Mouse (Mus musculus): ENCODE results near the gene Ppt2. TPM values are rescaled to one million over a fixed set of nuclear protein-coding genes. Genes with fewer than 3 reads are reported as not detected.

The Ppt2 gene
- total RNA-seq, 2 experiments from 2014 or later = 42.4 to 48.4 TPM

Other genes with a start within 250 kb of the Ppt2 start
- gene BC051142, start 229.7 kb downstream of the Ppt2 start, total RNA-seq (2021) = 1 to 10 TPM; 3.3 to 4.0 TPM
- not detected for gene Btnl4, start 151.2 kb downstream of the Ppt2 start, total RNA-seq (2021)
- gene Btnl6, start 111.2 kb downstream of the Ppt2 start, total RNA-seq (2021) = not detected
- gene Notch4, start 64.2 kb downstream of the Ppt2 start, total RNA-seq (2021) = 10 to 100 TPM in 1 of 2 experiments, 1 to 10 TPM in 1; 9.5 to 11.2 TPM
- gene Gpsm3, start 38.7 kb downstream of the Ppt2 start, total RNA-seq (2021) = 1 to 10 TPM; 1.3 to 2.1 TPM
- gene Pbx2, start 37.2 kb downstream of the Ppt2 start, total RNA-seq (2021) = 10 to 100 TPM; 55.8 to 61.5 TPM
- gene Ager, start 30.6 kb downstream of the Ppt2 start, total RNA-seq (2021) = 1 to 10 TPM in 1 of 2 experiments, under 1 TPM in 1; 0.94 to 1.1 TPM
- gene Rnf5, start 24.8 kb downstream of the Ppt2 start, total RNA-seq (2021) = 10 to 100 TPM; 81.0 to 85.5 TPM
- gene Agpat1, start 24.2 kb downstream of the Ppt2 start, total RNA-seq (2021) = 100 to 1,000 TPM; 170 to 172 TPM
- gene Egfl8, start 12.5 kb downstream of the Ppt2 start, total RNA-seq (2021) = 1 to 10 TPM; 2.1 to 3.7 TPM
- gene Prrt1, start 1.0 kb upstream of the Ppt2 start, total RNA-seq (2021) = 100 to 1,000 TPM; 259 to 330 TPM
- gene Fkbpl, start 16.3 kb upstream of the Ppt2 start, total RNA-seq (2021) = 10 to 100 TPM; 14.1 to 14.9 TPM
- gene Atf6b, start 18.6 kb upstream of the Ppt2 start, total RNA-seq (2021) = 100 to 1,000 TPM in 1 of 2 experiments, 10 to 100 TPM in 1; 97.1 to 102 TPM
- 1 to 10 TPM; 7.1 to 9.0 TPM for gene Tnxb, start 42.0 kb upstream of the Ppt2 start, total RNA-seq (2021)
- 10 to 100 TPM; 16.5 to 17.5 TPM for gene C4b, start 115.4 kb upstream of the Ppt2 start, total RNA-seq (2021)
- gene Cyp21a1, start 176.1 kb upstream of the Ppt2 start, total RNA-seq (2021) = under 1 TPM; 0.12 to 0.19 TPM
- gene Stk19, start 208.4 kb upstream of the Ppt2 start, total RNA-seq (2021) = 10 to 100 TPM; 57.3 to 59.8 TPM
- gene Dxo, start 208.5 kb upstream of the Ppt2 start, total RNA-seq (2021) = 10 to 100 TPM; 36.7 to 37.7 TPM
- 10 to 100 TPM; 64.7 to 72.4 TPM for gene Skiv2l, start 221.7 kb upstream of the Ppt2 start, total RNA-seq (2021)
- gene Nelfe, start 221.9 kb upstream of the Ppt2 start, total RNA-seq (2021) = 10 to 100 TPM; 32.1 to 39.1 TPM
- under 1 TPM in 1 of 2 experiments, not detected in 1; 0.17 TPM for gene Cfb, start 234.0 kb upstream of the Ppt2 start, total RNA-seq (2021)

All from layer of hippocampus, postnatal 25 days (tissue).